Mouse (Mus musculus): ENCODE results near the gene Mettl6. TPM values are rescaled to one million over a fixed set of nuclear protein-coding genes. Genes with fewer than 3 reads are reported as not detected.

Gene Mettl6
- polyA plus RNA-seq, 1 experiment from 2014 or later, result 70.1 TPM

DNA sequence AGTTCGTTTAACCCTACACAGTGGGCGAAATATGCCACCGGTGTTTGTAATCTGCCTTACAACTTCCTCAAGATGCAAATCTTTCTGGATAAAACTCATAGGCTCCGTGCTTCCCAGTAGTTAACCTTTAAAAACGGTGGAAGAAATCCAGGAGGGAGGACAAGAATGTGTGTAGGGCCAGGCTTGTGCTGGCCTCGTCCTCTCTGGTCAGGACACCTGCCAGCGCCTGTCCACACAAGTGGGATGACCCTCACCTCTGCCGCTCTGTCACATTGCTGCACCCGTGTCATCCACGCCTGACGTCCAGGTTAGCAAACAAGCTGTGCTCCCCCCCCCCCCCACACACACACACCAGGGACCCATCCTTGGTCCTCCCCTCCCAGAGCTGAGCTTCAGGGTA, 55.6 kb downstream of the Mettl6 start:
- Histone ChIP-seq H3K9ac (replicated peaks) (no peak overlapping the region), H3K4me1 (peaks cover 10% of the 10 kb centered on the region), H3K9me3 (no peaks in the 10 kb centered on the region), H3K27me3 (peaks cover 15% of the 10 kb centered on the region; the same call in 1 of the 2 replicates), H3K4me2 (replicated peaks) (no peak overlapping the region), H3K4me3 (no peak overlapping the region), H3K27ac (replicated peaks) (no peak overlapping the region), H3K36me3 (no peaks in the 10 kb centered on the region)
- WGBS, result 84% methylated on average over 11 of the region's 11 CpGs
- ATAC-seq (ENCODE audit: low FRiP score, low read depth), result no peak

DNA sequence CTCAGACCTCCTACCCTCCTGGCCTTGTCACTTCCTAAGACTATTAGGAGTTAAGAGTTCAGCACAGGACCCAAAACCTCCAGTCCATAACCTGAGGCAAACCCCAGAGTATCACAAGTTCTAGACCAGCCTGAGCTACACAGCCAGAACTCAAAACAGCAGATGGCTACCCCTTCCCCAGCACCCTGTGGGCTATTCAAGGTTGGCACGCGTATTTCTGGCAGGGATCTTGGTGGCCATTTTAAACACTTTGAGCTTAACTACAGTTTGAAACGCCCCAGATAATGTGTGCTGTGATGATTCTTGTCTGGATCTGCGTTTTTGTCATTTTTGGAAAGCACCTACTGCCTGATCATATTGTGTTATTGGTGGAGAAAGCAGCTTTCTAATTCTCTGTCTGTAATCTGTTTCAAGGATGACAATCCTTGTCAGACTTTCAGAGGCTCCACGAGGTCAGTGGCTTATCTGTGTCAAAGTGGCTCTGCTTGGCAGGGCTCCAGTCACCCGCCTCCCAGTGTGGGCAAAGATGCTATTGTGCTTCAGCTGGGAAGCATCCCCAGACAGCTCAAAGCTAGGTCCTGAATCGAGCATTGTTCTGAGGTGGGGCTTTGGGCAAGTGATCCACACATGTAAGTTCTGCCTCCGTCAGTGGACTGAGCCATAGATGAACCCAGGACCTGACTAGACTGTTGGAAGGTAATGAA, 56.9 kb downstream of the Mettl6 start:
- ATAC-seq (ENCODE audit: low FRiP score, low read depth), result no peak
- no peaks in the 10 kb centered on the region for H3K9me3 ChIP-seq
- H3K27ac ChIP-seq (replicated peaks), result no peak overlapping the region
- H3K36me3 ChIP-seq, result no peaks in the 10 kb centered on the region
- 71% methylated on average over 8 of the region's 8 CpGs for WGBS
- no peak overlapping the region for H3K9ac ChIP-seq (replicated peaks)
- peaks cover 16% of the 10 kb centered on the region for H3K4me1 ChIP-seq
- H3K4me2 ChIP-seq (replicated peaks), result no peak overlapping the region
- peaks cover 20% of the 10 kb centered on the region; the same call in 1 of the 2 replicates for H3K27me3 ChIP-seq
- no peak overlapping the region for H3K4me3 ChIP-seq

DNA sequence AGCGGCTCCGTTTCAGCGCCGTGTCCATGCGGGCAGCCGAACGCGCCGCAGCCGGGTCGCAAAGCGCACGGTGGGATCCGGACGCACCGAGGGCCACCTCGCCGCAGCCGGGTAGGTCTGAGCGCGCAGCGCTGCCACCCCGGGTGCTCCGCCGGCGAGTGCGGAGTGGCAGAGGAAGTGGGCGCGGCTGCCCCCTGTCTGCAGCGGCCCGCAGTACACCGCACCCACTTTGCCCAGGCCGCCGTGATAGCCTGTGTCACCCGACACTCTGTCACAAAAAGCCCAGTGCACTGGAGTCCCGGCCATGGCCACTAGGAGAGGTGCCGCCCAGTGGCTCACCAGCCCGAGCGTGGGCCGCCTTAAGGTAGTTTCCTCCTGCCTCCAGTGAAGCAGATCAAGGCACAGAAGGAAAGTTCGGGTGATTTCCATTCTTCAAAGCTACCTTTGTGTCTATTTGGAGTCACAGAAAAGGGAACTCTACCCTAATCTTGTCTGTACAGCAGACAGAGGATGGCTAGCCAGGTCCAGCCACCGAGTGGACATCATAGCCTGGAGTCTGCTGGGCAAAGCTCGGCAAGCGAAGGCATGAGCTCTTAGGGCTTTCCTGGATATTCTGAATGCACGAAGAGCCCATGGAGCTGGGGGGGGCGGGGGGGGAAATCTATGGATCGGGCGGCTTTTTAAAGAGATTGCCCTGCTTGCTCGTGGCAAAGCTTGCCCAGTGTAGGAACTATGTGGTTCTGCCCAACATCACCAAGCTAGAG, 58.7 kb downstream of the Mettl6 start, which contains the start of gene Sh3bp5:
Gene Sh3bp5 (minus strand): TSS at position 149 of the 764 bp plus-strand sequence.
- Histone ChIP-seq H3K4me1 (peaks cover 16% of the 10 kb centered on the region), H3K36me3 (no peaks in the 10 kb centered on the region; the same call in 1 of the 2 replicates), H3K4me2 (replicated peaks) (peak within 1 kb of the TSS; percentile 91), H3K4me3 (peak within 1 kb of the TSS; percentile 80), H3K27me3 (peaks cover 20% of the 10 kb centered on the region; the same call in 1 of the 2 replicates), H3K27ac (replicated peaks) (peak within 1 kb of the TSS; percentile 85), H3K9me3 (no peaks in the 10 kb centered on the region), H3K9ac (replicated peaks) (peak within 1 kb of the TSS; percentile 83)
- 10% methylated on average over 48 of the region's 49 CpGs for WGBS
- ATAC-seq (ENCODE audit: low FRiP score, low read depth), result peak; percentile 97

DNA sequence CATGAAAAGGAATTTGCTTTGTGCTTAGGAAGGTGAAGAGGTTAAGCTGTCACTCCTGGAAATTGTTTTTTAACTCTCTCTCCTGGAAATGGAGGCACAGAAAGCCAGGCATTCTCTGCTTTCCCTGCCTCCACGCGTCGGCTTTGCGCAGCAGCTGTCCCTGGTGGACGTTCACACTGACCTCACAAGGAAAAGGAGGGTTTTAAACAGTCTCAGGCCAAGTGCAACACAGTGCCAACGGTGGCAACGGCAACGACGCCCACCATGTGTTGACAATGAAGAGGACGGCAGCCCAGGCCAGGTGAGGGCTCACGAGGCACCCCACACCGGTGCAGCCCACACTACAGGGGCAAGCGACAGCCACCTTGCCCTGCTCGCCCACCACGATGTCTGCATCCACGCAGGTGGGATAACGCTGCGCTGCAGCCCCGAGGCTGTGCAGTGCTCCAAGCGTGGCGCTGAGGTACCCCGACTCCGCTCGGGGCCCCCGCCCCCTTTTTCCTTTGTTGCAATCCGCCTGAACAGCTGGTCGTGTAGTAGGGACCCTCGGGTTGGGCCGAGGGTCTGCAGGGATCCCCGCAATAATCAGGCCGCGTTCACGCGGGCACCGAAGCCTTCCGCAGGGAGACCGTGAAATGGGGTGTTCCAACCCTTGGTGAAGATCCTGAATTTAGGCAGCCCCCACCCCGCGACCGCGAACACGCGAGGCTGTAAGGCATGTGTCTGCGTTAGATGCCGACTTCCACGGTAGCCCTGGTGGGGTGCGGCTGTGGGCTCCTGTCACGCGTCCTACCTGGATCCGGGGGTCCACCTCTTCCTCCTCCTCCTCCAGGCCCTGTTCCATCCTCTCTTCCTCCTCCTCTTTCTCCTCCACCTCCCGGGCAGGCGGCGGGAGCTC, 59.6 kb downstream of the Mettl6 start:
- peak overlapping the region; percentile 91 for H3K4me2 ChIP-seq (replicated peaks)
- under 1% methylated on average over 53 of the region's 53 CpGs for WGBS
- H3K27me3 ChIP-seq, result peaks cover 20% of the 10 kb centered on the region; the same call in 1 of the 2 replicates
- ATAC-seq (ENCODE audit: low FRiP score, low read depth), result peak; percentile 75
- H3K4me3 ChIP-seq, result peak overlapping the region; percentile 80
- peaks cover 16% of the 10 kb centered on the region for H3K4me1 ChIP-seq
- H3K9me3 ChIP-seq, result no peaks in the 10 kb centered on the region
- peak overlapping the region; percentile 85 for H3K27ac ChIP-seq (replicated peaks)
- no peaks in the 10 kb centered on the region; the same call in 1 of the 2 replicates for H3K36me3 ChIP-seq
- H3K9ac ChIP-seq (replicated peaks), result peak overlapping the region; percentile 83

DNA sequence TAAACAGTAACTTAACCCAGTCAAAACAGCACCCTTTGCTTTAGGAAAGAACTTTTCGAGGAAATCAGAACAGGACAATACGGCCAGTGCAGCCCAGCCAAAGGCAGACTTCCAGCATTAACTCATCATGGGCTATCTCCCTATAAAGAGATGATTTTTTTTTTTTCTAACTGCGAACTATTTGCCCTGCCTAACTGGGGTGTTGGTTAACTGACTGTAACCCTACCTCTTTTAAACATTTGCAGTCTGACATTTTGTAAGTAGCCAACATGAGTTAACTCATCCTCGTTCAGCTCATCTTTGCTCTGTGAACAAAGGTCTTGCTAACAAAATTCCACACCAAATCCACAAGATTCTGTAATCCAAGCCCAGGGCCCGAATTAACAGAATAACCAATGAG, 60.4 kb downstream of the Mettl6 start:
- WGBS, result 52% methylated on average over 5 of the region's 5 CpGs
- Histone ChIP-seq H3K27ac (replicated peaks) (no peak overlapping the region), H3K9ac (replicated peaks) (no peak overlapping the region), H3K4me1 (peaks cover 16% of the 10 kb centered on the region), H3K4me3 (peak overlapping the region; percentile 80), H3K36me3 (no peaks in the 10 kb centered on the region; the same call in 1 of the 2 replicates), H3K4me2 (replicated peaks) (peak overlapping the region; percentile 91), H3K9me3 (no peaks in the 10 kb centered on the region), H3K27me3 (peaks cover 20% of the 10 kb centered on the region; the same call in 1 of the 2 replicates)
- ATAC-seq (ENCODE audit: low FRiP score, low read depth), result no peak

DNA sequence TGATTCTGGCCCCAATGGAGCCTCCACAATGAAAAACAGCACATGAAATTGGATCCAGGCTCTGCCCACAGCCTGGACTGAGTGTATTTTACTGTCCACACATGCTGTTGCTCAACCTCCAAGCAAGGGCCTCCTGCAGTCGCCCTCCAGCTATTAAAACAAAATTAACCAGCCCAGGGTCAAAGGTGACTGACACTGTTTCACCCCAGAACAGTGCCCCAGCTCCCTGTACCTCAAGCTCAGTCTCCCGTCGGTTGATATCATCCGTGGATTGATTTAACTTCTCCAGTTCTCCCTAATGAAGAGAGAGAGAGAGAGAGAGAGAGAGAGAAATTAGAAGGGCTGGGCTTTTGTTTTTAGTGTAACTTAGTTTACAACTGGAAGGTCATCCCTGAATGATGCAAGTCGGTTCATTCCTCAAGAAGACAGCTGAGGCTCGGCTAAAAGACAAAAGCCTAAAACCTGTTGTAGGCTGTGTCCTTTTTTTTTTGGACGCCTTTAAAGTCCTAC, 60.9 kb downstream of the Mettl6 start:
- WGBS, result 33% methylated on average over 7 of the region's 7 CpGs
- Histone ChIP-seq H3K4me3 (peak overlapping the region; percentile 7; the same call in 1 of the 2 replicates), H3K9ac (replicated peaks) (no peak overlapping the region; the same call in 1 of the 2 replicates), H3K27ac (replicated peaks) (no peak overlapping the region), H3K4me1 (peaks cover 16% of the 10 kb centered on the region), H3K36me3 (no peaks in the 10 kb centered on the region; the same call in 1 of the 2 replicates), H3K9me3 (no peaks in the 10 kb centered on the region), H3K4me2 (replicated peaks) (peak overlapping the region; percentile 91), H3K27me3 (peaks cover 20% of the 10 kb centered on the region; the same call in 1 of the 2 replicates)
- ATAC-seq (ENCODE audit: low FRiP score, low read depth), result no peak

DNA sequence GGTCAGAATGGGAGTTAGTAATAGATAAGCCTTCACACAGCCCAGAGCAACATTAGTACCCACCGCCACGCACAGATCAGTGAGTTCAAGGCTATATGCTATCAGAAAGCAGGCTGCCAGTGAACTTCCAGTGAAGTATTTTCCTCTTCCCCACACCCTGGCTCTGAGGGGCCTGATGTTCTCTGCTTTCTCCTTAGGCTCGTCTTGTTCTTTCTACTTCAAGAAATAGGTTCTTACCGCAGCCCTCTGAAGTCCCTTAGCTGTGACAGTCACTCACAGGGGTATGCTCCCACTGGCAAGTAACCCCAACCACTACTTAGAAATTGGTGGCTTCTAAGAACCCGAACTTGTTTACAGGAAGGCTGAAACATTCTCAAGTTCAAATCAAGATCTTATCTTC, 61.7 kb downstream of the Mettl6 start:
- H3K9me3 ChIP-seq, result no peaks in the 10 kb centered on the region
- 0 out of 2 replicates have a peak overlapping the region, but pooled peaks have one; percentile 35 for H3K27ac ChIP-seq (replicated peaks)
- H3K4me2 ChIP-seq (replicated peaks), result no peak overlapping the region
- H3K27me3 ChIP-seq, result peaks cover 20% of the 10 kb centered on the region; the same call in 1 of the 2 replicates
- H3K36me3 ChIP-seq, result no peaks in the 10 kb centered on the region; the same call in 1 of the 2 replicates
- peaks cover 16% of the 10 kb centered on the region for H3K4me1 ChIP-seq
- no peak for ATAC-seq (ENCODE audit: low FRiP score, low read depth)
- no peak overlapping the region for H3K4me3 ChIP-seq
- 72% methylated on average over 5 of the region's 5 CpGs for WGBS
- H3K9ac ChIP-seq (replicated peaks), result no peak overlapping the region

DNA sequence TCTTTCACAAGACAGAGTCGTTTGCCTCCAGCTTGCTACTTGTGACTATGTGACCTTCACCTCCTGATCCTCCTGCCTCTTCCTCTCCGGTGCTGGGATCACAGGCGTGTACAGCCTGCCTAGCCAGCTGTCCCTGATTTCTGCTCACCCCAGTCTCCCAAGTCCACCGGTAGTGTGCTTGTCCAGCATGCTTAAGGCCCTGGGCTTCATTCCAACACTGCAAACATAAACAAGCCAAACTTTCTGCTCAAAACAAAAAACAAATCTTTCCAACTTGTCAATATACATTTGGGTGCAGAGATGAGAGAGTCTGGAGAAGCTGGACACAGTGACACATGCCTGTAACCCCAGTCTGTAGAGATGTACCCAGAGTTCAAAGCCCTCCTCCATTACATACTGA, 62.4 kb downstream of the Mettl6 start:
- Histone ChIP-seq H3K27ac (replicated peaks) (no peak overlapping the region), H3K4me2 (replicated peaks) (no peak overlapping the region), H3K4me1 (peaks cover 16% of the 10 kb centered on the region), H3K9me3 (no peaks in the 10 kb centered on the region), H3K36me3 (no peaks in the 10 kb centered on the region; the same call in 1 of the 2 replicates), H3K9ac (replicated peaks) (no peak overlapping the region), H3K4me3 (no peak overlapping the region), H3K27me3 (peaks cover 20% of the 10 kb centered on the region; the same call in 1 of the 2 replicates)
- ATAC-seq (ENCODE audit: low FRiP score, low read depth), result no peak
- 61% methylated on average over 4 of the region's 4 CpGs for WGBS

DNA sequence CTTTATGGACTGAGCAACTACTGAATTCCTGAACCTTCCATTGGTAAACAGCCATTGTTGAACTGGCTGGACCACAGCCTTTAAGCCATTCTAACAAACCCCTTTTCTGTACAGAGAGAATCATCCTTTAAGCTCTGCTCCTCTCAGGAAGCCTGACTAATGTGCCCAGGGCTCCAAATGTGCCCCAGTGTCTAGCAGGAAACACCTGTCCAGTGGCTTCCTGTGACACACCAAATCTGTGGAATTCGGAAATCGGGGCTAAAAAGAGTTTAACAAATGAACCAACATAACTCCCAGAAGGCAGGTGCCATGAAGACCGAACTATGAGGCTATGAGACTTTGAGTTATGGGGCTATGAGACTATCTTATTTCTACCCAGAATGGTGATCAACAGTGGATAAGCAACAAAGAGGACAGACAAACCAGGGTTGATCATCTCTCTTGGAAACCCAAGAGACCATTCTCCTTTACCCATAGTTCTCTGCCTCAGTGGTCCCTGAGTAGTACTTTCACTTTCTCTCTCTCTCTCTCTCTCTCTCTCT, 63.0 kb downstream of the Mettl6 start:
- Histone ChIP-seq H3K9ac (replicated peaks) (no peak overlapping the region), H3K4me1 (peaks cover 16% of the 10 kb centered on the region), H3K27me3 (peaks cover 15% of the 10 kb centered on the region; the same call in 1 of the 2 replicates), H3K27ac (replicated peaks) (no peak overlapping the region), H3K9me3 (no peaks in the 10 kb centered on the region), H3K4me2 (replicated peaks) (no peak overlapping the region), H3K36me3 (peaks cover 2% of the 10 kb centered on the region; the same call in 1 of the 2 replicates), H3K4me3 (no peak overlapping the region)
- 89% methylated on average over 3 of the region's 3 CpGs for WGBS
- ATAC-seq (ENCODE audit: low FRiP score, low read depth), result no peak

DNA sequence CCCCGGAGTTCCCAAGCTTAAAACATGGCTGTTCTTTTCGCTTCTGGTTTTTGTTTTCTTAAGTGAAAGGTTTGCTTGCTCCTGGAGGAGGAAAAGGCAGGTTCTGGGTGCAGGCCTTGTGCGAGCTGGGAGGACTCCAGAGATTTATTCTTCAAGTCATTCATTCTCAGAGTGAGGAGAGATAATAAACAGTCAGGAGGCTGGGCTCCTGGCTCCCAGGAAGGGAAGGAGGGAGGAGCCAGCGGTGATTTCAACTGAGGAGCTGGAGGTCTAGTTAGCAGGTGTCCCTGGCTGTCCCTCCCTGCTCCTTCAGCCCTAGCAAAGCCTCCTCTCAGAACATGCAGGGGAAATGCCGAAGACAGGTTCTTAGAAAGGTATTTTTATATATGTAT, 65.8 kb downstream of the Mettl6 start:
- peaks cover 15% of the 10 kb centered on the region; the same call in 1 of the 2 replicates for H3K36me3 ChIP-seq
- no peak for ATAC-seq (ENCODE audit: low FRiP score, low read depth)
- 0 out of 2 replicates have a peak, but pooled peaks cover 4% of the 10 kb centered on the region for H3K27me3 ChIP-seq
- no peak overlapping the region for H3K27ac ChIP-seq (replicated peaks)
- WGBS, result 57% methylated on average over 5 of the region's 5 CpGs
- no peak overlapping the region for H3K4me3 ChIP-seq
- H3K9ac ChIP-seq (replicated peaks), result no peak overlapping the region
- H3K4me1 ChIP-seq, result peaks cover 6% of the 10 kb centered on the region; the same call in 1 of the 2 replicates
- 0 out of 2 replicates have a peak, but pooled peaks cover 6% of the 10 kb centered on the region for H3K9me3 ChIP-seq
- no peak overlapping the region for H3K4me2 ChIP-seq (replicated peaks)
